Mouse (Mus musculus) kidney, adult 11 months (tissue): ENCODE data around the gene Serpina1f.

Source experiments
- DNase-seq: peaks from one replicate; pipeline ENCODE4 v3.0.0; 2022

Gene Serpina1f

DNA sequence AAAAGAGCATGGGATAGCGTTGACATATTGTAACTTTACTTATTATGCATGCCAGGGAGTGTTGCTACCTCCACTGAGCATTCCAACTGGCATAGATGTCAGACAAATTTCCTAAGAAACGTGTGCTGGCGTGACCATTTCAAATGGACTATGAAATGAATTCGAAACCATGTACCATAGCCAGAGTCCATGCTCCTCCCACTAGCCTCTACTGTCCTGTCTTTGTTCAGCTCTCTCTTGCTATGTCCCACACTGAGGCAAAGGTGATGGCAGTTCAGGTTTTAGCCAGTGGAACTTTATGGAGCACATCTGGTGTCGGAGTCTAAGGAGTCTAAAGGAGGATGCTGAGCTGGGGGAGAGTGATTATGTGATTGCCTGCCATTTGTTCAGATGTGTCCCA lies 35.3 kb downstream of the Serpina1f start:
- DNase-seq: peak; percentile 20

DNA sequence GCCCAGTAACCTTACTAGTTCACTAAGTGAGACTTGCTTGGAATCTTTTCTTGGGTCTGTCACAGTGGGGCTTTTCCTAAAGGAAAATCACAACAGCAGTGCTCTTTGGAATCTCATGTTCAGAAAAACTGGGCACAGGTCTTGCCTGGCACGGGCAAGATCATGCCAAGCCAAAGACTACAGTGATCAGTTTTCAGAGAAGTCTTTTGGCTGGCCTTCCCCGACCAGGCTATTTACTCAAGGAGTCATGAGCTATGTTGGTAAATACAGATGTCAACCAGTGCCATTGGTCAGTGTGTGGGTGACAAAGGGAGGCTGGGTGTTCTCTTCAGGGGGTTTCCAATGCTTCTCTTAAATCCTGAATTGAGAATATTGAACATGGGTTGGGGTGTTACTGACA lies 36.2 kb downstream of the Serpina1f start:
- DNase-seq: no peak

DNA sequence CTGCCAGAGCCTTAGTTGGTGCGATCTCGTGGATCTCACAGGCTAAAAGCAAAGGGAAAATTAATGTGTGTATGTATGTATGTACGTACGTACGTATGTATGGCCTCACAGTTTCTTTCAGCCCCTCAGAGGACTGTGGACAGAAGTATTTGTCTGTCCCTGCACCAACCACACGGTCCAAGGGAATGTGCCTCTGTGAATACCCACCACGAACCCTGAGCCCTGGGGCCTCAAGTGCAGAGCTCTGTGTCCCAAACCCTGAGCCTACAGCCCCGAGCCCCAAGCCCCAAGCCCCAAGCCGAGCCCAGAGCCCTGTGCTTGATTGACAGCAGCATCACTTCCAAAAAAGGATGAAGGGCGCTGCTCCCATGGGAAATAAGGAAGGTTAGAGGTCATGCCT lies 37.3 kb downstream of the Serpina1f start:
- no peak for DNase-seq

DNA sequence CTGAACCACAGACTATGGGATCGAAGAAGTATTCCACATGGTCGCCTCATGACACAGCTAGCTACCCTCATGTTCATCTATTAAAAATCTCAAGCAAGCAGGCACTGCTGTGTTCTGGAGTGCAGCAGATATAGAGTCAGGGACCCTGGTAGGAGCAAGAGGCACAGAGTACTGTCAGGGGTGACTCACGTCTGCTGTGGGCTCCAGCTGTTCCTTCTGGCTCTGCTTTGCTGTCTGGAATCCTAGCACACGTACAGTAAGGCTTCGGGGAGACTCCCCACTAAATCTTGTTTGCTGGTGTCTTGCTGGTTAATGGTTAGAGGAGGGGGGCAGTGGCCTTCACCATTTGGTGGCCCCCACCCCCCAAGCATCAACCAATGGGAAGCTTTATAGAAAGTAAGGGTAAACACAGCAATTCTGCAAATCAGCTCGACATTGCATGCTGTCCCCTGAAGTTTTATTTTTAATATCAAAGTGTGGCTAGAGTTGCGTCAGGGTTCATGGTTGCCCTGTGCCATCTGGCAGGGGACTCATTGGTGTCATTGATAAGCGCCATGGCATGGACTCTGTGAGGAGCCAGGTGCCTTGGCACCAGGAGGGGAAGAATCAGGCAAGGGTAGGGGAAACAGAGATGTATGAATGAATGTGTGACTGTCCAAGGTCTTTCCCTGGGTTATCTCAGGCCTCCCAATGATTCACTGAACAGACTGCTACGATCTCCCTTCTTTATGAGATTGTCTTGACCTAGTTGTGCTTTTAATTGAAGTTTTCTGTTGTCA lies 38.3 kb downstream of the Serpina1f start, which contains the start of gene Serpina6:
TSS of gene Serpina6 (minus strand) at position 365 of the 779 bp plus-strand sequence.
- DNase-seq: no peak

DNA sequence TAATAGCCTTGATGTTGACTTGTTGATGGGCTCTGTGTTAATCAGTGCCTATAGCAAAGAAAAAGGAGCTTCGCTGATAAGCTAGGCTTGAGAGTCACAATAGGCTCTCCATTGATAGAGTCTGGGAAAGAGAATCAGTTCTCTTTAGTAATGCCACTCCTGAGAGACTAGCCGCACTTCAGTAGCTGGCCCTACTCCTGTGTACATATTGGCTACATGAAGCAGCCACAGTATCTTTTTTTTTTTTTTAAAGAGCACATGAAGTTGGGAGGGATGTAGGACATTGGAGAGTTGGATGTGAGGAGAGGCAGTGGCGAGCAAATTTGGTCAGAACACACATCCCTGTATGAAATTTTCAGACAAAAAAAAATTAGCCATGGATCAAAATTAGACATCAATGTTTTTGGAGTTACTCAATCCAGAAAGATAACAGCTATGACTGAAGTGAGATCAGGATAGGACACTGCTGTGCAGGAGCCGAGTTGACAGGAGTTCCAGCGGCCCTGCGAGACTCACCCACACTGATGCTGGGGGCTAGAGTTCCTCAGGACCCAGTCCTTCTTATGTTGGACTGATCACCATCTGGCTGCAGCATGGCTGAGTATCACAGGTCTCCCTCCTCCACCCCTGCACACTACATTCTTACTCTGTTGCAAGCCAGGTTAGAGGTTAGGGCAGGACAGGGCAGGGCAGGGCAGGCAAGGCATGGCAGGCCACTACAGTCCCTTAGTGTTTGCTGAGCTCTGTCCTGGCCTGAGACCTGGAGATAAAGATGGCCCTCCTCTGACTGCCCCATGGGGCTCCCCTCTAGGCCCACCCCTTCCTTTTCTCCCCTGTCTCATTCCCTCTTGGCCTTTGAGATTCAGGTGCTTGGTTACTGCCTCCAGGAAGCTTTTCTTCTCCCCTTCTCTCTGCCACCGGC lies 39.9 kb downstream of the Serpina1f start:
- no peak for DNase-seq

DNA sequence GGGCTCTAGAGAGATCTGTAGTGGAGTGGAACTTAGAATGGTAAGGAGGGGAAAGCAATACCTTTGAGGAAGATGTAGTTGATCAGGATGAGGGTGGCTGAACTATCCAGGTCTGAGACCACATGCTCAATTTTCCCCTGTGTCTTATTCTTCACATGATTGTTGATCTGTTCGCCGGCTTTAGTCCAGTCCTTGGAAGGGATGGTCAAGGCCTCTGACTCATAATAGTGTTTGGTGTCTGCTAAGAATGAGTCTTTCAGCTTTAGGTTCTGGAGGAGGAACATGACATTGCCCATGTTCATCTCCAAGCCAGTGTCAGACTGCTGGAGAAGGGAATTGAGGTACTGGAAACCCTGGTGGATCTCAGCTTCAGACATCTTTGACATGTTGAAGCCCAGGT lies 41.5 kb downstream of the Serpina1f start:
- no peak for DNase-seq

DNA sequence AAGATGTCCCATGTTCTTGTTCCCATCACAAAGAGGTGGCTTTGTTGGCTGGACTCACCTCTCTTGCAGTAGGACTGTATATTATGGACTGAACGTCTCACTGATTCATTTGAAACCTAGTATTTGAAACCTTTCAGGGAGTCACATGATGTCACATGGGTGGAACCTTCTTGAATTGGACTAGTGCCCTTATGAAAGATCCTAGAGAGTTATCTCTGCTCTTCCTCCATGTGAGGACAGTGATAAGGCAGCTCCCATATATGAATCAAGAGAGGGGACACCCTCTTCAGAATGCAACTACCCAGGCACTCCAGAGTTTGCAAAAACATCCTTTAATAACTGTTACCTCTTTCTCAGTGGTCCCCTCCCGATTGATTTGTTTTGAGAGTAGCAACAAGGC lies 49.0 kb downstream of the Serpina1f start:
- DNase-seq: no peak

DNA sequence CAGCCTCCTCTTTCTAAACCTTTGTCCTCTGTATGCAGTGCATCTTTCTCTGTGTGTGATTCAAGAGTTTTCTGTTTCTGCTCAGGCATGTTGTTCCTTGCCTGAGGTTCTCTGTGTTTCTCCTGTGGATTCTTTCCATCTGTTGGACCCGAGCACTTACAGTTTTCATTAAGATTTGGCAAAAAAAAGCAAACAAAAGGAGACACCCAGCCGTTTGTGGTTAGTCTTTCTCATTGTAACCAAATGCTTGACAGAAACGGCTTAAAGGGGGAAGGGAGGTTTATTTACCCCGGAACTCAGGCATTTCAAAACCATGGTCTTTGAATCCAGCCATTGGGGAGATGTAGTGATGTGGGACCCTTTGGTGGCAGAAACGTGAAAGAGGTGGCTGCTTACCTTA lies 50.7 kb downstream of the Serpina1f start:
- no peak for DNase-seq

DNA sequence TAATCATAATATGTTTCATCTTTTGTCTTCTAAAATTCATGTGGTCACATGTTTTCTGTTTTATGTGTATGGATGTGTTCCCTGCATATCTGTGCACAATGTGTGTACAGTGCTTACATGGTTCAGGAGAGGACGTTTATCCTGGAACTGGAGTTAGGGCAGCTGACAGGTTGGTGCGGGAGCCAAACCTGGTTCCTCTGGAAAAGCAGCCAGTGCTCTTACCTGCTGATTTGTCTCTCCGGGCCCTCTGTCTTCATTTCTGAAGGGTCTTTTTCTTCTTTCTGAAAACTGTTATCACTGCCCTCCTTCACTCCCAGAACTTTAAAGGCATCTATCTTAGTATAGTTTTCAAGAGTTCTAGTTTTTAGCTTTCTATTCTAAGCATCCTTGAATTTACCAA lies 51.5 kb downstream of the Serpina1f start:
- no peak for DNase-seq

DNA sequence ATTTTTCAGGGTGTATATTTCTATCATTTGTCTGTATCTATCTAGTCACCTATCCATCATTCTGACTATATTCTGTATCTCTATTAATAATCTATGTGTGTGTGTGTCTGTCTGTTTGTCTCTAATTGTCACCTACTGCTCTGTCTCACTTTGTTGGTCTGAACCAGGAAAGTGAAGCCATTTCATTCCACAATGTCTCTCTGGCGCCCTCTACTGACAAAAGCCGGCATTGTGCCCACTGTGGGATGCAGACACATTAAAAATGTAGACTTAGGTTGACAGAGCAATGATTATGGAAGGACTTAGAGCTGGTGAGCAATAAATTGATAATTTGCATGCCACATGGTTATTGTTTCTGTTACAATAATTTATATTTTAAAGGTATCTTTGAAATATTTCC lies 52.0 kb downstream of the Serpina1f start:
- DNase-seq: peak; percentile 53
